Mouse (Mus musculus) intestine, embryonic 16.5 days (tissue): ENCODE measurements around the gene Ssr4. TPM values are rescaled to one million over a fixed set of nuclear protein-coding genes. Genes with fewer than 3 reads are reported as not detected.

ENCODE experiments used
- ATAC-seq: fragments of 200-750 bp; cut with Nextera tagmentation; 2 replicates; pipeline ENCODE4 v1.8.0; 2017; ENCODE audit warnings: moderate TSS enrichment, moderate library complexity
- H3K27ac ChIP-seq: fragments of 300-500 bp; sonication (generic); 2 replicates; pipeline ENCODE4 v1.5.1; 2014; ENCODE audit warnings: mild to moderate bottlenecking, low read length
- H3K27me3 ChIP-seq: fragments of 300-500 bp; sonication (generic); replicated peaks from 2 replicates; pipeline ENCODE4 v1.6.1; 2014; ENCODE audit warnings: low read length, control low read depth, mixed read lengths; ENCODE audit not compliant: control insufficient read depth, insufficient read depth
- H3K36me3 ChIP-seq: fragments of 300-500 bp; sonication (generic); 2 replicates; pipeline ENCODE4 v1.6.1; 2014; ENCODE audit warnings: low read length, control low read depth; ENCODE audit not compliant: control insufficient read depth, insufficient read depth
- H3K4me1 ChIP-seq: fragments of 300-500 bp; sonication (generic); 2 replicates; pipeline ENCODE4 v1.6.1; 2014; ENCODE audit warnings: low read length, control low read depth, mixed read lengths; ENCODE audit not compliant: control insufficient read depth, insufficient read depth
- H3K4me2 ChIP-seq: fragments of 300-500 bp; sonication (generic); 2 replicates; pipeline ENCODE4 v1.6.1; 2014; ENCODE audit warnings: low read depth, low read length, control low read depth
- H3K4me3 ChIP-seq: fragments of 300-500 bp; sonication (generic); 2 replicates; pipeline ENCODE4 v1.5.1; 2014; ENCODE audit warnings: mild to moderate bottlenecking, low read length
- H3K9ac ChIP-seq: fragments of 300-500 bp; sonication (generic); 2 replicates; pipeline ENCODE4 v1.6.1; 2014; ENCODE audit warnings: low read depth, low read length
- H3K9me3 ChIP-seq: fragments of 300-500 bp; sonication (generic); 2 replicates; pipeline ENCODE4 v1.6.1; 2016; ENCODE audit warnings: low read length, control low read depth; ENCODE audit not compliant: control insufficient read depth
- WGBS: fragments of 180-500 bp; shearing (Covaris S2); extraction: QIAGEN DNeasy Blood & Tissue Kit; methylation state at CpG from one replicate; pipeline ENCODE4 v1.1.7; 2014; 5-methylcytosine and 5-hydroxymethylcytosine counted together
- polyA plus RNA-seq: library from polyadenylated mRNA; unstranded; fragments of >200 nt; fragmentation: Nextera tagmentation; extraction: Ambion mirVana; gene quantifications from 2 replicates; pipeline ENCODE4 v1.2.1, GENCODE M21; 2015

Gene Ssr4
- polyA plus RNA-seq, 1 experiment from 2014 or later: 269 TPM

- Histone ChIP-seq H3K27ac (no peak overlapping the region), H3K4me2 (no peak overlapping the region), H3K36me3 (no peaks in the 10 kb centered on the region), H3K27me3 (no peaks in the 10 kb centered on the region), H3K4me1 (0 out of 2 replicates have a peak, but pooled peaks cover 1% of the 10 kb centered on the region), H3K9me3 (no peaks in the 10 kb centered on the region), H3K4me3 (no peak overlapping the region), H3K9ac (no peak overlapping the region)
- WGBS: 60% methylated on average over 1 of the region's 1 CpGs
- no peak for ATAC-seq
Observed at GRCm38 (mm10) chrX:73793505-73793904, 6.7 kb downstream of the Ssr4 start.

DNA sequence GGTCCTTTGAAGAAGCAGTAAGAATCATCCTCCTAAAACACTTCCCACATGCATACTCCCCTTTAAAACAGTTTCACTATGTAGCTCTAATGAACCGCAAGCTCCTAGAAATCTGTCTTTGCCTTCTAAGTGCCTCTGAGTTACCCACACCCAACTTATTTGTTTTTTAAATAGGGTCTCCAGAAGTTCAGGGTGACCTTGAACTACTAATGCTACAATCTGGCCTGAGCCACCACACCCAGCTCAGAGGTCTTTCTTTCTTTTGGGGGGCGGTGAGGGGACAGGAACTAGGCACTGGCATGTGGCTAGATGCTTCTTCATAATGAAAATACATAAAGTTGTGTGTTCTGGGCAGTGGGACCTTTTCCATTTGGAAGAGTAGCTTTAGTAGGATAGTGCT lies 10.7 kb downstream of the Ssr4 start:
- no peak overlapping the region for H3K9ac ChIP-seq
- no peaks in the 10 kb centered on the region for H3K4me1 ChIP-seq
- H3K27me3 ChIP-seq: no peaks in the 10 kb centered on the region
- H3K36me3 ChIP-seq: no peaks in the 10 kb centered on the region
- no peaks in the 10 kb centered on the region for H3K9me3 ChIP-seq
- no peak overlapping the region for H3K4me2 ChIP-seq
- ATAC-seq: no peak
- 76% methylated on average over 2 of the region's 2 CpGs for WGBS
- H3K27ac ChIP-seq: no peak overlapping the region
- H3K4me3 ChIP-seq: no peak overlapping the region

GRCm38 (mm10) chrX:73798502-73798901 lies 11.7 kb downstream of the Ssr4 start:
- H3K9me3 ChIP-seq: no peaks in the 10 kb centered on the region
- peak; percentile 79 for ATAC-seq
- 37% methylated on average over 9 of the region's 9 CpGs for WGBS

GRCm38 (mm10) chrX:73805814-73806213 lies 19.0 kb downstream of the Ssr4 start:
- Histone ChIP-seq H3K27ac (no peak overlapping the region), H3K9ac (no peak overlapping the region), H3K4me2 (no peak overlapping the region), H3K27me3 (no peaks in the 10 kb centered on the region), H3K4me1 (no peaks in the 10 kb centered on the region), H3K4me3 (no peak overlapping the region), H3K36me3 (no peaks in the 10 kb centered on the region), H3K9me3 (no peaks in the 10 kb centered on the region)
- ATAC-seq: no peak
- WGBS: 65% methylated on average over 1 of the region's 1 CpGs

More at GRCm38 (mm10) chrX:73798502-73798901, 11.7 kb downstream of the Ssr4 start:
- H3K27ac ChIP-seq: no peak overlapping the region
- H3K36me3 ChIP-seq: no peaks in the 10 kb centered on the region
- H3K4me2 ChIP-seq: no peak overlapping the region
- no peak overlapping the region for H3K4me3 ChIP-seq
- no peaks in the 10 kb centered on the region for H3K27me3 ChIP-seq
- no peaks in the 10 kb centered on the region for H3K4me1 ChIP-seq
- H3K9ac ChIP-seq: no peak overlapping the region

DNA sequence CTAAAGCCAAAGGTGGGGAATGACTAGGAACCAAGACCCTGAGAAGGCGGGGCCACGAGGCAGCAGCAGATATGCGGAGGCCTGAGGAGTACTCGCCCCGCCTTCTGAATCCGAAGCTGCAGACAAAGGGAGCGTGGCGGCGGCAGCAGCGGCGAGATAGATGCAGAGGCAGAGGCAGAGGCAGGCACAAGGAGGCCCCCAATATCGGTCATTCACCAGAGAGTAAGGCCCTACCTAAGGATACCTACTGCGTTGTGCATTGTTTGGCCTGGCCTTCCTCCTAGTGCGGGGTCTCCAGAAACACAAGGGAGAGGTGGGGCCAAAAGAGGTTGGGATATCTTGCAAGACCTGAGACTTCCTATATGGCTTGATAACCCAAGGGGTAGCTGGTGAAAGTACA lies 28.2 kb downstream of the Ssr4 start:
- Histone ChIP-seq H3K9me3 (no peaks in the 10 kb centered on the region), H3K4me1 (no peaks in the 10 kb centered on the region), H3K9ac (peak overlapping the region; percentile 56; the same call in 1 of the 2 replicates), H3K27me3 (no peaks in the 10 kb centered on the region), H3K27ac (no peak overlapping the region), H3K36me3 (no peaks in the 10 kb centered on the region), H3K4me2 (peak overlapping the region; percentile 48), H3K4me3 (peak overlapping the region; percentile 29)
- WGBS: 17% methylated on average over 14 of the region's 14 CpGs
- ATAC-seq: no peak; the same call in 1 of the 2 replicates

DNA sequence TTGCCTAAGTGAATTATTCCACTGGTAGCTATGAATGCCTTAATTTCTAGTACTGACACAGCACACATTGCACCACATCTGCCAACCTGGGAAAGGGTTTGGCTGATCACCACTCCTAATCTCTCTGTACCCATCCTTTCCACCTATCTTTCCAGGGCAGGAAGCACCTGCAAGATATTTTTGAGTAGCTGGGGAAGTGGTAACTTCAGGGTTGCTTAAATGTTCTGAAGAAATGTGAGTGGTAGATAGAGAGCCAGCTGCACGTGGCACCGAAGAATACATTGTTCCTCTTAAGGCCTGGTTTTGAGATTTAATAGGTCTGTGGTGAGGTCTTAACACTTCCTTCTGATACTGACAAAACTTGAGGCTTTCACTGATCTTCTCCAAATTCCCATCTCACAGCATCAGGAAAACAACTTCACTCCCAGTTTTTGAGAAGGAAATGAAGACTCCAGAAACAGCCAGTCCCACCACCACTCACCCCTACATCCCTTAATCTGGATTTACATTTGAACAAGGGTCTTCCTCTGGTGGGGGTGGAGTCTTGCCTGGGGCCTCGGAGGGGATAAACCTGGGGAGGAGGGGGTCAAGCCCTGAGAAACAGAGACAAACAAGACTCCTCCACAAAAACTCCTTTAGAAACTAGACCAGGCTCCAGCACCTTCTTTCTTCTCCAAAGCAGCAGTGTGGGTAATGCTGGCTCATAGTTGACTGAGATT lies 29.9 kb downstream of the Ssr4 start:
- H3K27me3 ChIP-seq: no peaks in the 10 kb centered on the region
- no peak for ATAC-seq
- no peaks in the 10 kb centered on the region for H3K4me1 ChIP-seq
- no peak overlapping the region for H3K4me3 ChIP-seq
- H3K4me2 ChIP-seq: no peak overlapping the region
- no peaks in the 10 kb centered on the region for H3K36me3 ChIP-seq
- H3K9me3 ChIP-seq: no peaks in the 10 kb centered on the region
- 58% methylated on average over 3 of the region's 3 CpGs for WGBS
- H3K27ac ChIP-seq: no peak overlapping the region
- H3K9ac ChIP-seq: no peak overlapping the region

DNA sequence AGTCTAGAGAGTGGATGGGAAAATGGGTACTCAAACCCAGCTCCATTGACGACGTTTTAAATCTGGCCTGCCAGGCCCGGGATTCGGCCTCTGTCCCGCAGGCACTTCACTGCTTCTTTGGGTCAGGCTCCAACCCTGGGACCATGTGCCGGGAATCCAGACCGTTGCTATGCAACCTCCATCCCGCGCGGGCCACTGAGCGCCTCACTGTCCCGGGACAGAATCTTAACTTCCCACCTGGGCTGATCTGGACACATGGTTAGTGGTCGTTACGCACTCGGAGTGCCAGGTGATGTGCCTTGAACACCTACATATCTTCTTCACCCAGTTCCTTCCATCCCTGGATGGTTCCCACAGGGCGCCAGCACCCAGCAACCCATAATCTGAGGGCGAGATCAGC lies 36.9 kb downstream of the Ssr4 start:
- no peak for ATAC-seq
- Histone ChIP-seq H3K36me3 (no peaks in the 10 kb centered on the region), H3K9ac (peak overlapping the region; percentile 19; the same call in 1 of the 2 replicates), H3K27me3 (peaks cover 16% of the 10 kb centered on the region), H3K27ac (no peak overlapping the region), H3K4me3 (peak overlapping the region; percentile 63), H3K9me3 (no peaks in the 10 kb centered on the region), H3K4me2 (peak overlapping the region; percentile 73), H3K4me1 (no peaks in the 10 kb centered on the region)
- 13% methylated on average over 17 of the region's 17 CpGs for WGBS

DNA sequence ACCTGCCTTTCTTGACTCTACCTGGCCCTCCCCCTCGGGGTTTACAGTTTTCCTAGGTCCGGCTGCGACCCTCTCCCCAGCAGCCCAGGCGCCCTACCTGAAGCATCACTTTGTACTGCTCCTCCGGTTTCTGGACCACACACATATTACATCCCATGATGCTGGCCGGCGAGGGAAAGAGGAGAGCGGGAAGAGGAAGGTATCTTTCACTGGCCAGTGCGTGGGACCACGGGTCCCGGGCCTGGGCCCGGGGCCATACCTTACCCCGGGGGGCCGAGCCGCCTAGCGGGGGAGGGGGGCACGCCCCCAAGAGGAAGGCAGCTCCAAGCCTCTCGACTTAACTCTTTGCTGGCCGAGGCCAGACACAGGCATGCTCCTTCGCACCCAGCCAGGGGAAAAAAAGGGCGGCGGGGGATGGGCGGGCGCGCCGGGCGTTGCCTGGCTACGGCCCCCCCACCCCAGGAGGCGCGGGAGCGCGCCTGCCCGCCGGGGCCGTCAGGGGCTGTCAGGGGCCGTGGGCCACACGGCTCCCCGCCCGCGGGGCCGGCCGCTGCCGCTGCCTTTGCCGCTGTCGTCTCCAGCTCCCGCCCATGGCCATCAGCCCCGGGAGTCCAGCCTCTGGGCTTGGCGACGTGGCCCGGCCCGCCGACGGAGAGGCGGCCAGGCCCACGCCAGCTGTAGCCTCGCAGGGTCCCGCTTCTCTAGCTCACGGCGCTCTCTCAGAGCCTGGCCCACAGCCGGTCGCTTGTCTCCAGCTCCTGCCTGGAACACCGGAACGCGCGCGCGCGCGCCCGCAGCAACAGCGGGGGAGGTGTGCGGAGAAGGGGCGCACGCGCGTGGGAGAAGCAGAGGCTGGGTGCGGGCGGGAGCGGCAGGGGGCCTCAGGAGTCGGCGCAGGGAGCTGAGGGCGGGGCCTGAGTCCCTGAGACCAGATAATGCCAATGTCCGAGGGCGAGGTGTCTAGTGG lies 37.6 kb downstream of the Ssr4 start, which contains the start of gene Pdzd4:
TSS of gene Pdzd4 (minus strand) at position 785 of the 967 bp plus-strand sequence.
- Histone ChIP-seq H3K9me3 (no peaks in the 10 kb centered on the region), H3K9ac (peak within 1 kb of the TSS; percentile 67), H3K27ac (no peak within 1 kb of the TSS), H3K4me1 (no peaks in the 10 kb centered on the region), H3K36me3 (no peaks in the 10 kb centered on the region), H3K4me2 (peak within 1 kb of the TSS; percentile 73), H3K27me3 (peaks cover 16% of the 10 kb centered on the region), H3K4me3 (peak within 1 kb of the TSS; percentile 63)
- ATAC-seq: peak; percentile 75
- WGBS: 14% methylated on average over 65 of the region's 84 CpGs

DNA sequence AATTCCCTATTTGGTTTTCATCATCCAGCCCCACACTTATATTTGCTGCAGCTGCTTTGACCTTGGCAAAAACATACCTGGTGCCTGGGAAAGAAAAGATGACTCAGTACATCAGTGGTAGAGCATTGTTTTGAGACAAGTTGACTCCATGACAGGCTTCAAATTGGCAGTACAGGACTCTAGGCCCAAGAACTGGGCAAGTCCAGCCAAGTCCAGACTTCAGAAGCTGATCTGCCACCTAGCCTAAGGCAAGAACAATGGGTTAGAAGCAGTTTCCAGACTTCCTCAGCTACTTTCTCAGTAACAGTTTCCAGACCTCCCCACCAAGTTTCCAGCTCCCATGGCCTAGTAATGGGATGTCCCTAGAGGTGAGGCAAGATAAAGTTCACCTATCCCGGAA lies 48.9 kb downstream of the Ssr4 start:
- Histone ChIP-seq H3K4me2 (no peak overlapping the region), H3K27me3 (no peaks in the 10 kb centered on the region), H3K27ac (no peak overlapping the region), H3K36me3 (no peaks in the 10 kb centered on the region), H3K4me1 (no peaks in the 10 kb centered on the region), H3K9ac (no peak overlapping the region), H3K9me3 (no peaks in the 10 kb centered on the region), H3K4me3 (no peak overlapping the region)
- 93% methylated on average over 1 of the region's 1 CpGs for WGBS
- ATAC-seq: no peak
